8 mouse cellular contexts compared by ENCODE assay signal in genomic region chr17:47687409-47688343, GRCm38 (mm10). TPM values are rescaled to one million over a fixed set of nuclear protein-coding genes. Genes with fewer than 3 reads are reported as not detected.
DNase-seq lines count a peak whose midpoint lies in the region; ATAC-seq lines count a peak whose summit lies in the region.

No protein-coding gene starts in this region.

- H3K9ac ChIP-seq in intestine, embryonic 14.5 days (ENCODE audit: low read length), result peak overlapping the region; percentile 81

- H3K4me1 ChIP-seq in intestine, embryonic 14.5 days (replicated peaks; ENCODE audit: control insufficient read depth, insufficient read depth, low read length), result peaks cover 12% of the 10 kb centered on the region; the same call in 1 of the 2 replicates

- peak overlapping the region; percentile 95 for H3K4me2 ChIP-seq in intestine, embryonic 14.5 days (ENCODE audit: low read length)

- intact Hi-C loops in left cerebral cortex, postnatal 14 days (cut with DNase I), result no loop called here

- DNase-seq in adrenal gland, adult 18-20 months (ENCODE audit: low spot score in 2 of 2), result peak; percentile 89 to 90
- DNase-seq in embryo, embryonic 11 days, result peak; percentile 99
- DNase-seq in gastrocnemius, postnatal 25 days, result peak; percentile 92
- peak; percentile 94 for DNase-seq in intestine, embryonic 14.5 days (ENCODE audit: low spot score)
- DNase-seq in left cerebral cortex, postnatal 14 days (ENCODE audit: low spot score in 2 of 2), result peak; percentile 97
- DNase-seq in mesoderm, embryonic 11.5 days (ENCODE audit: low read depth, low spot score), result peak; percentile 96
- DNase-seq in right cerebral cortex, postnatal 36 days (ENCODE audit: low spot score in 2 of 2), result peak; percentile 96 to 97
- DNase-seq in yolk sac, embryonic 10.5 days (ENCODE audit: low spot score), result peak; percentile 94

- peak; percentile 86 for ATAC-seq in intestine, embryonic 14.5 days (replicated peaks; ENCODE audit: low FRiP score, low TSS enrichment, low read depth)

- under 1% methylated on average over 70 of the region's 70 CpGs for WGBS in intestine, embryonic 14.5 days

- H3K36me3 ChIP-seq in intestine, embryonic 14.5 days (ENCODE audit: control insufficient read depth, insufficient read depth, low read length), result peaks cover 35% of the 10 kb centered on the region

- H3K27ac ChIP-seq in intestine, embryonic 14.5 days (ENCODE audit: low read depth), result peak overlapping the region; percentile 80

- H3K4me3 ChIP-seq in intestine, embryonic 14.5 days (ENCODE audit: low read depth, low read length), result peak overlapping the region; percentile 95

- no peaks in the 10 kb centered on the region for H3K9me3 ChIP-seq in intestine, embryonic 14.5 days (ENCODE audit: control insufficient read depth, low read length)

- no peaks in the 10 kb centered on the region for H3K27me3 ChIP-seq in intestine, embryonic 14.5 days (replicated peaks; ENCODE audit: control insufficient read depth, insufficient read depth, low read length)

RNA-seq across cellular contexts. Expression of gene Tomm6, which starts 0.5 kb away (rescaled TPM):
- total RNA-seq in adrenal gland, adult 18-20 months (2021), result 100 to 1,000 TPM; 247 to 266 TPM
- total RNA-seq in gastrocnemius, postnatal 25 days (2021), result 100 to 1,000 TPM; 120 to 121 TPM
- 455 and 463 TPM in 2 replicates for polyA plus RNA-seq in intestine, embryonic 14.5 days (2014; fragmentation: Nextera tagmentation; extraction: Ambion mirVana)
- total RNA-seq in left cerebral cortex, postnatal 14 days (2021), result 100 to 1,000 TPM; 218 to 227 TPM

RNA-seq across cellular contexts. Expression of gene Frs3, which starts 1.2 kb away (rescaled TPM):
- total RNA-seq in adrenal gland, adult 18-20 months (2021), result 1 to 10 TPM; 4.9 to 7.1 TPM
- 1 to 10 TPM; 3.9 to 4.0 TPM for total RNA-seq in gastrocnemius, postnatal 25 days (2021)
- 4.8 and 5.3 TPM in 2 replicates for polyA plus RNA-seq in intestine, embryonic 14.5 days (2014; fragmentation: Nextera tagmentation; extraction: Ambion mirVana)
- 10 to 100 TPM; 23.4 to 26.1 TPM for total RNA-seq in left cerebral cortex, postnatal 14 days (2021)

RNA-seq across cellular contexts. Expression of gene Gm21981, which starts 6.6 kb away (rescaled TPM):
- under 1 TPM; 0.58 to 0.96 TPM for total RNA-seq in adrenal gland, adult 18-20 months (2021)
- under 1 TPM; 0.61 to 0.70 TPM for total RNA-seq in gastrocnemius, postnatal 25 days (2021)
- 0.90 and 1.4 TPM in 2 replicates for polyA plus RNA-seq in intestine, embryonic 14.5 days (2014; fragmentation: Nextera tagmentation; extraction: Ambion mirVana)
- total RNA-seq in left cerebral cortex, postnatal 14 days (2021), result 1 to 10 TPM; 4.7 to 5.3 TPM

RNA-seq across cellular contexts. Expression of gene Prickle4, which starts 6.9 kb away (rescaled TPM):
- 1 to 10 TPM; 4.1 to 5.5 TPM for total RNA-seq in adrenal gland, adult 18-20 months (2021)
- 1 to 10 TPM; 1.3 to 2.6 TPM for total RNA-seq in gastrocnemius, postnatal 25 days (2021)
- polyA plus RNA-seq in intestine, embryonic 14.5 days (2014; fragmentation: Nextera tagmentation; extraction: Ambion mirVana), result 0.52 and 0.53 TPM in 2 replicates
- total RNA-seq in left cerebral cortex, postnatal 14 days (2021), result 1 to 10 TPM; 5.0 to 5.5 TPM

RNA-seq across cellular contexts. Expression of gene Pgc, which starts 39.0 kb away (rescaled TPM):
- not detected for total RNA-seq in adrenal gland, adult 18-20 months (2021)
- not detected for total RNA-seq in gastrocnemius, postnatal 25 days (2021)
- polyA plus RNA-seq in intestine, embryonic 14.5 days (2014; fragmentation: Nextera tagmentation; extraction: Ambion mirVana), result 2.1 and 2.6 TPM in 2 replicates
- total RNA-seq in left cerebral cortex, postnatal 14 days (2021), result not detected

Comparison
In these comparisons a context has a peak if more than half of its experiments do, and no peak if none do; other contexts are left out.
1. Peak in every context shown above with its lines: DNase-seq, ATAC-seq, H3K4me3 ChIP-seq and H3K27ac ChIP-seq.